Mouse (Mus musculus) thymus, postnatal 4 days (tissue): ENCODE measurements around the gene Rplp0.

Experiments used
- DNase-seq: peaks from one replicate; pipeline ENCODE4 v3.0.0; 2021

Rplp0 gene

DNA sequence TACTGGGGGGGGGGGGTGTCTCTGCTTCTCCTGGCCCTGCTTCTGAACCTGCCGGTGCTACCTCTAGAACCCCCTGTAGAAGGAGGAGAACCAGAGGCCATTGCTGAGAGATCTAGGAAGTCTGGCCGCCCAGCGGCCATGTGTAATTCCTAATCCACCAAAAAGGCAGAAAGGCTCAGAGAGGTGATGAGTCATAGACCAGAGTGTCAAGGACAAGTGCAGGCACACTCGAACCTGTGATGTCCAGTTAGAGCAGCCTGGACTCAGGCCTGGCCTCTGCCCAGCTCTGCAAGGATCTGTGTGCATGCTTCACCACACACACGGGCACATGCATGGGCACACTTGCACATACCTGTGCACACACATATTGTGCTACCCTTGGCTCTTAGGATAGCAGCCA, 31.1 kb upstream of the Rplp0 start:
- DNase-seq = no peak

DNA sequence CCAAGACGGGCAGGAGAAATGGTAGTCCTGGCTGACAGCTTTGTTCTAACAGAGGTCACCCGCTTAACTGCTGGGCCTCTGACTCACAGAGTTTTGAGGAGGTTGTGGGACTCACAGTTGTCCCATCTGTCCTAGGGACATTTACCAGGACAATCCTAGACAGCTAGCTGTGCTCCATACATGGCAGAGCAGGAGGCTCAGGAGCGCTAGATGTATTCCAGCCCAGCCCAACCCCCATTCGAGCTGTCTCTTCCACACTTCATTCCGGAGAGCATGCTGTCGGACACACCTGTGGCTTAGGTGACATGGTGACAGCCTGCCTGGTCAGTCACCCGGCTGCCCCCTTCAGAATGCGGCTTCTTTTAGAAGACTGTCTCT, 29.9 kb upstream of the Rplp0 start:
- DNase-seq = no peak

- DNase-seq = peak; percentile 61
These were observed 29.4 kb upstream of the Rplp0 start for GRCm38 (mm10) chr5:115529742-115530446.

DNA sequence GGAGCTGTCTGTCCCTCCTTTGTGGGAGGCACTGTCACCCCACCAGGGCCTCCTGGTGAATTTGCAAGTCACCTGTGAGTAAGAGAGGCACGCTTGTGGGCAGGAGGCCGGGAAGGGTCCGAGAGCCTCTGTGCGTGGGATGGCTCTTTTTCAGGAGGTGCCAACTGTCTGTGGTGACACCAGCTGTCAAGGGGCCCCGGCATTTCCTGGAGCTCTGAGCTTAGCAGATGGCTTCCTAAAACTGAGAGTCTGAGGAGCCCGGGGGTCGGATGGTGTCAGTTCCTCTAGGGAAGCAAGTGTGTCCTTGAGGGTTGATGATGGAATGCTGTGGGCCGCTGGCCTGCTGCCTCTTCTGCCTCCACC, 28.8 kb upstream of the Rplp0 start:
- DNase-seq = peak; percentile 80

DNA sequence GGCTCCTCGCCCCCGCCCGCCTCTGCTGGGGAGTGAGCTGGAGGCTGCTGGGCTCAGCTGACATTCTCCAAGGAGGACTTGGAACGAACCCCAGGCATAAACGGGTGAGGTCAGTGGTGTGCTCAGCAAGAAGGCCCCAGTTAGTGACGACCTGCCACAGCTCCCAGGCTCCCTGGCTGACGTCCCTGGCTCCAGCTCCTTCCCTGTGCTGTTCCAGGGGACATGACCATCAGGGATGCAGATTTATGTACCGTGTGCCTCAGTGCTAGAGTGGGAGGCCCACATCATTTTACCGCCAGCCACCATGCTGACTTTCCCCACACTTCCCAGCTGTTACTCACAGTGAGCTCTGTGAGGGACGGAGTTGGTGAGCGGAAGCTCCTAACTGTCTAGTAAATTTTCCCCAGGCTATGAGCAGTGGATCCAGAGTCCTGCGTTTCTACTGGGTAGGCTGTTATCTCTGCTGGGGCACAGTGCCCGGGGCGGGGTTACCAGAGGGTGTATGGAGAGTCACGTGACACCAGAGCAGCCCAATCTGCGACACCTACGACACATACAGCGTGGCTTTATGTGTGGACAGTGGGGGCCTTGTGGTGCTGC, 27.5 kb upstream of the Rplp0 start:
- peak; percentile 80 for DNase-seq

GRCm38 (mm10) chr5:115534290-115534731, 25.0 kb upstream of the Rplp0 start:
- peak; percentile 70 for DNase-seq

DNA sequence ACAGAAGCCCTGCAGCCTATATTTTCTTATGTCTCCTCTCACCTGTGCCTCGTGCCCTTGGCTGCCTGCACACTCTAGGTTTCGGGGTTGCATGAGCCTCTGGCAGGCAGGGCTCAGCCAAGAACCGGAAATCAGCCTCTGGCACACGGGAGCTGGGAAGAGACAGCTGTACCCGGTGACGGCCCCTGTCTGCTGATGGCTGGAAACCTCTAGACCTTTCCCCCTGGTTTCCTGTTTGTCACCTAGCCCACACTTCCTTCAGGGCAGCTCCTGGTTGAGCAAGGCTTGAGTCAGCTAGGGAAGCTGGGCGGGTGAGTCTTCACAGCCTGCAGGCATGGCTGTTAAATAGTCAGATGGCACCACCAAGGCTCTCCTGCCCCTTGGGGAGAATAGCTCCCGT, 24.4 kb upstream of the Rplp0 start:
- peak; percentile 62 for DNase-seq

GRCm38 (mm10) chr5:115535635-115536034, 23.6 kb upstream of the Rplp0 start:
- DNase-seq = no peak

DNA sequence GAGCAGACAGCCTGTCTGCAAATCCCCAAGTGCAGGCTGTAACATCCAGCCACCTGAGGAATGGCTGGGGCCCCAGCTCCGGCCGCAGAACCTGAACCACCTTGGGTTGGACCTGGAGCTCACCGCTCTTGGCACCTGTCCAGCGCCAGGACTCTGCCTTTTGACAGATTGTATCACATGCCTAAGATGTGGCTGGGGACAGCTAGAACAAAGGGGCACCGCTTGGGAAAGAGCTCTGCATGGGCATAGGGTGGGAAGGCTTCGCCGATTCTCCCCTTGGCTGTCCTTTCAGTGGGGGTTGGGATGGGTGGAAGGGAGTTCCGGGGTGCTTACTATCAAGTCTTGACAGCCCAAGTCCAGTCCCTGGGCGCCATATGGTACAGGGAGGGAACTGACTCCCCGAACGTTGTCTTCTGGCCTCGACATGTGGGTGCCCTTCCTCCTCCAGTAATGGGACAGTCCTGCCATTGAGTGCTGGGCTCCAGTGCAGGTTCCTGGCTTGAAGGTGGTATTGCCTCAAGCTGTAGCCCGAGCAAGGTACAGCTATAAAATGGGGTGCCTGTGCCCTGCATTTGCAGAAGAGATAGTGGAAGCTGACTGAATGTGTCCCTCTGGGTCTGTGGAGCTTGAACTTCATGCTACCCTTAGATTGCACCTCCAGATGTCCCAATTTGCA, 21.1 kb upstream of the Rplp0 start:
- no peak for DNase-seq

- peak; percentile 97 for DNase-seq
These were observed 20.6 kb upstream of the Rplp0 start for GRCm38 (mm10) chr5:115538693-115539043.

DNA sequence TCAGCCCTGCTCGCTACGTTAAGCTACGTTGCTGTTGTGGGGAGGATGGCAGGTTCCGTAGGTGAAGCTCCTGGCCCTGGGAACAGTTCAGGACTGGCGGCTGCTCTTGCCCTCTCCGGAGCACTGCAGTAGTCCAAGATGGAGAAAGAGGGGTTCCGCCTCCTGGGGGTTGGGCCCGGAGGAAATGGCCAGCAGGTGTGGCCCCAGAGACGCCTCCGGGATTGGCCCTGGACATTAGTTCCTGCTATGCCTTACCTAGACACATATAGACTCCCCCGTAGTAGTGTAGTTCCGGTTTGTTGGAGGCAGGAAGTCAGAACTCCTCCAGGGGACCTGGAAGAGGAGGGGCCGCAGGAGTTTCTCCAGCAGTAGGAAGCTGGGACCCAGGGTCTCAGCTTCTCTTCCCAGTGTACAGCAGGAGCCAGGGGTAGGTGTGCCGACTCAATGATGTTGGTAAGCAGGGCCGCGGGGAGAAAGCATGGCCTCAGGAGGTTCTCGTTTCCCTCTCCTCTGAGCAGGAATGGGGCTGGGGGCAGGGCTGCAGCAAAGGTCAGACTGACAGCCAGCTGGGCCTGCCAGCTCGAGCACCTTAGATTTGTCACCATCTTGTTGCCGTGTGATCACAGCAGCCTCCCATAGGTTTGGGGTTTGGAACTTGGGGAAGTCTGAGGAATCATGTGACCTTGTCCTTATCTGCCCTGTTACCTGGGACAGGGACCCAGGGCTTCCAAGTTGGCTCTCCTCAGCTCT, 16.5 kb upstream of the Rplp0 start:
- peak; percentile 46 for DNase-seq

- DNase-seq = no peak
These were observed 15.6 kb upstream of the Rplp0 start for GRCm38 (mm10) chr5:115543509-115544253.

- no peak for DNase-seq
These were observed 14.5 kb upstream of the Rplp0 start for GRCm38 (mm10) chr5:115544655-115545185.

DNA sequence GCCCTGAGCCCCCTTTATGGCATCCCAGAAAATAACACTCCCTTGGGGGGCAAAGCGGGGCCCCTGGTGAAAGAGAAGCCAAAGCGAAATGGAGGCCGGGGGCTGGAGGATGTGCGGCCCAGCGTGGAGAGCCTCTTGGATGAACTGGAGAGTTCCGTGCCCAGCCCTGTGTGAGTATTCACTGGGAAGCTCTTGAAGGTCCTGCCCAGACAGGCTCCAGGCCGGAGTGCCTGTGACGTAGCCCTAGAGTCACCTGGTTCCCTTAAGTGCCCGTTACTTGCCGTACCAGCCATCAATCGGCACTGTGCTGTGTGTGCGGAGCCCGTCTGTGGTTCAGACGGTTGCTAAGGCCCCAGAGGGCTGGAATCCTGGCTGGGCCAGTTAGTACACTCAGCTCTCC, 13.6 kb upstream of the Rplp0 start:
- no peak for DNase-seq

DNA sequence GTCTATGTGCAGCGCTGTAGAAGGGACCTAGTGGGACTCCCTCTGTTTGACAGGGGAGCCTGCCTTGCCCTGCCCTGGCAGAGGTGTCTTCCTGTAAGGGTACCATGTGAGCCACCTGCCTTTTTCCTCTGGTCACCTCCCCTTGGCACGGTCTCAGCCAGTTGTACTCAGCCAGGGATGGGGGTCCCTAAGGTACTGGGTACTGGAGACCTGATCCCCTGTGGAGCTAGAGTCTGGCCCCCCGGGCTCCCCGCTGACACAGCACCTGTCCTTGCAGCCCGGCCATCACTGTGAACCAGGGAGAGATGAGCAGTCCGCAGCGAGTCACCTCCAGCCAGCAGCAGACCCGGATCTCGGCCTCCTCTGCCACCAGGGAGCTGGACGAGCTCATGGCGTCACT, 12.7 kb upstream of the Rplp0 start:
- DNase-seq = no peak

GRCm38 (mm10) chr5:115547014-115547413, 12.3 kb upstream of the Rplp0 start:
- no peak for DNase-seq

DNA sequence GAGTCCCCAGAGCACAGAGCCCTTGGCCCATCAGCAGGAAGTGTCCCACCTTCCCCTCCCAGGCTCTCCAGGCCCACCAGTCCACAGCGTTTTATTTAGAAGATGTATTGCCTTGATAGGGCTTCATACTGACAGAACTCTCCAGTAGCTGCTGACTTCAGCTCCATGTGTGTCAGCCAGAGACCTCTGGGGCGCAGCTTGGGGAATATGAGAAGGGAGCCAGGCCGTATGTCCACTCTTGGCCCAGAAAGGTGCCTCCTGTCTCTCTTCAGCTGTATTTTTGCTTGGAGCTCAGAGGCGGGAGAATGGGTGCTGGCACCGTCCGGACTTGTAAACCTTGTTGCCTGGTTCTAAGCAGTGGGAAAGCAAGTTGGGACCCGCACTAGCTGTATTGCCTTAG, 11.8 kb upstream of the Rplp0 start:
- no peak for DNase-seq

DNA sequence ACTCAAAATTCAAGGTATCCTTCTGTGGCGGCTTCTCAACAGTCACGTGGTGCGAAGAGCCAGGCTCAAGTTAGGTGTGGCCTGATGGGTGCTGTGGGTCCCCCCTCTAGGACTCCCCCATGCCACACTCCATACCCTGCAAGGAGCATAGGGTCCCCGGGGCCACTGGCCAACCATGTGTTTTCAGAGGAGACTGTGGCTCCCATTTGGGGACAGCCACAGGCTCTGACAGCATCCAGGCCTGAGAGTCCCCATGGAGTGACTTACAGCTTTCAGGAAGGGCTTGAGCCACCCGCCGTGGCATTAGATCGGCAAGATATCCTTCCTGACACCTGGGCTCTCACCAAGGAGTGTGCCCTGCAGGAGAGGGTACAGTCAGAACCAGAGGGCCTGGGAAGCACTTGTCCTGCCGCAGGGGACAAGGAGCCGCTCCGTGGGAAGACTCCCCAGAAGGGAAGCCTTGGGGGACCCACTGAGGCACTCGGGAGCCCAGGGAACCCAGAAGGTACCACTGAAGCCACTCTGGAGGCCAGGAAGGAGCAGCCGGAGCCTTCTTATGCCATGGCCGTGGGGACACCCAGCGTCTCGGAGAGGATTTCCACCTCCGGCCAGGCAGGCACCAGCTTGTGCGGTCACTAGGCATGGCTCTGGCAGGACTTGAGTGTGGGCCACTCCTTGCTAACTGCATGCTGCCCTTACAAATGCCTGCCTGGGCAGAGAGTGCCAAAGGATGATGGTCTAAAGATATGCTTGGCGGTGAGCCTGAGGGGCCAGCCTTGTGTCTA, 10.6 kb upstream of the Rplp0 start:
- DNase-seq = no peak

- DNase-seq = peak; percentile 8
These were observed 8.7 kb upstream of the Rplp0 start for GRCm38 (mm10) chr5:115550482-115551005.

GRCm38 (mm10) chr5:115551386-115551785, 7.9 kb upstream of the Rplp0 start:
- no peak for DNase-seq

DNA sequence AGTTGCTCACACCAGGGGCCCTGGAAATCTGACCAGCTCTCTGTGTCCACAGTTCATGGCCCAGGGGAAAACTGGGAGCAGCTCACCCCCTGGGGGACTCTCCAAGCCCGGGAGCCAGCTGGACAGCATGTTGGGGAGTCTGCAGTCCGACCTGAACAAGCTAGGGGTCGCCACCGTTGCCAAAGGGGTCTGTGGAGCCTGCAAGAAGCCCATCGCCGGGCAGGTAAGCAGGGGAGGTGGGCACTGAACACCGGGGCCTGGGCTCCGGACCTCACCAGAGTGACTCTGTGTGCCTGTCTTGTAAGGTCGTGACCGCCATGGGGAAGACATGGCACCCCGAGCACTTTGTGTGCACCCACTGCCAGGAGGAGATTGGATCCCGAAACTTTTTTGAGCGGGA, 7.5 kb upstream of the Rplp0 start:
- no peak for DNase-seq
